Mouse (Mus musculus): Measurements from ENCODE around the gene Cstf1. TPM values are rescaled to one million over a fixed set of nuclear protein-coding genes. Genes with fewer than 3 reads are reported as not detected.

Gene Cstf1
- total RNA-seq, 2 experiments from 2014 or later: 16.4 to 19.3 TPM

- intact Hi-C loops (cut with DNase I; ENCODE audit: low total_unique reads): no loop called here
- DNase-seq: no peak
These were observed 40.2 kb downstream of the Cstf1 start for GRCm38 (mm10) chr2:172410686-172411085.

GRCm38 (mm10) chr2:172411091-172411490, 40.6 kb downstream of the Cstf1 start:
- intact Hi-C loops (cut with DNase I; ENCODE audit: low total_unique reads): no loop called here
- no peak for DNase-seq

GRCm38 (mm10) chr2:172412454-172412853, 42.0 kb downstream of the Cstf1 start:
- intact Hi-C loops (cut with DNase I; ENCODE audit: low total_unique reads): no loop called here
- DNase-seq: no peak

GRCm38 (mm10) chr2:172413273-172413672, 42.8 kb downstream of the Cstf1 start:
- intact Hi-C loops (cut with DNase I; ENCODE audit: low total_unique reads): no loop called here
- no peak for DNase-seq

GRCm38 (mm10) chr2:172413894-172414293, 43.4 kb downstream of the Cstf1 start:
- intact Hi-C loops (cut with DNase I; ENCODE audit: low total_unique reads): no loop called here
- no peak for DNase-seq

- intact Hi-C loops (cut with DNase I; ENCODE audit: low total_unique reads): no loop called here
- no peak for DNase-seq
These were observed 45.7 kb downstream of the Cstf1 start for GRCm38 (mm10) chr2:172416218-172416617.

- no peak for DNase-seq
- intact Hi-C loops (cut with DNase I; ENCODE audit: low total_unique reads): no loop called here
These were observed 46.4 kb downstream of the Cstf1 start for GRCm38 (mm10) chr2:172416876-172417275.

- intact Hi-C loops (cut with DNase I; ENCODE audit: low total_unique reads): no loop called here
- DNase-seq: no peak
These were observed 47.7 kb downstream of the Cstf1 start for GRCm38 (mm10) chr2:172418208-172418607.

GRCm38 (mm10) chr2:172430609-172431008, 60.1 kb downstream of the Cstf1 start:
- no peak for DNase-seq
- intact Hi-C loops (cut with DNase I; ENCODE audit: low total_unique reads): no loop called here

Other genes with a start within 250 kb of the Cstf1 start
- gene Mc3r, start 122.2 kb upstream of the Cstf1 start, total RNA-seq (2021): not detected
- gene Fam210b, start 25.1 kb upstream of the Cstf1 start, total RNA-seq (2021): 1 to 10 TPM; 2.9 to 3.3 TPM
- gene Aurka, start 146 bp upstream of the Cstf1 start, total RNA-seq (2021): 1 to 10 TPM; 4.2 to 4.3 TPM
- under 1 TPM; 0.18 to 0.55 TPM for gene Cass4, start 23.1 kb downstream of the Cstf1 start, total RNA-seq (2021)
- 10 to 100 TPM; 30.8 to 32.9 TPM for gene Rtf2, start 69.9 kb downstream of the Cstf1 start, total RNA-seq (2021)
- not detected for gene Gcnt7, start 87.9 kb downstream of the Cstf1 start, total RNA-seq (2021)
- gene Fam209, start 101.8 kb downstream of the Cstf1 start, total RNA-seq (2021): under 1 TPM in 1 of 2 experiments, not detected in 1; 0.58 TPM
- not detected for gene Tfap2c, start 178.9 kb downstream of the Cstf1 start, total RNA-seq (2021)